Mouse (Mus musculus): ENCODE results near the gene Agfg1. TPM values are rescaled to one million over a fixed set of nuclear protein-coding genes. Genes with fewer than 3 reads are reported as not detected.
"Not testable (repeated sequence)": the region's sequence is repeated elsewhere in the genome, so short reads cannot be mapped to it uniquely, and the experiment has no call there.

Gene Agfg1
- total and polyA plus RNA-seq, 2 experiments from 2014 or later, result 20.2 to 101 TPM

DNA sequence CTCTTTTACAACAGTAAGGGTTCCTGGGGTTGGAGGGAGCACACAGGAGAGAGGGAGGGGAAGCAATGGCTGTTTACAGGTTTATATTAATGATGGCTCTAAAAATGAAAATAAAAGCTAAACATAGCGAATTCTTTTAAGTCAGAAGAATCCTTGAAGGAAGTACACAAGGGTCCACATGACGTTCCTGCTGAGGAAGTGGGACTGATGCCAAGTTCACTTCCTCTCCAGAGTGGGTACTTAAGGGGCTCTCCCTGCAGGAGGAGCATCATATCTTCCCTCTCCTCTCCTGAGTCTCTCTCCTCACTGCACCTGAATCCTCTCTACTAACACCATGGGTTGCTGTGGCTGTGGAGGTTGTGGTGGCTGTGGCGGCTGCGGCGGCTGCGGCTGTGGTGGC lies 85.4 kb downstream of the Agfg1 start, which contains the start of gene A030014E15Rik:
TSS of gene A030014E15Rik (plus strand) at position 268 of the 400 bp plus-strand sequence.
- Histone ChIP-seq H3K27me3 (ENCODE audit: insufficient read depth, low read length) (no peaks in the 10 kb centered on the region), H3K9me3 (ENCODE audit: low read length) (no peaks in the 10 kb centered on the region), H3K27ac (ENCODE audit: low read depth, low read length) (no peak within 1 kb of the TSS), H3K36me3 (ENCODE audit: insufficient read depth, low read length) (no peaks in the 10 kb centered on the region), H3K4me3 (ENCODE audit: low read depth, low read length) (no peak within 1 kb of the TSS), H3K9ac (replicated peaks; ENCODE audit: low read length, poor library complexity, severe bottlenecking) (no peak within 1 kb of the TSS), H3K4me2 (ENCODE audit: low read depth, low read length, poor library complexity, severe bottlenecking) (no peak within 1 kb of the TSS), H3K4me1 (ENCODE audit: insufficient read depth, low read length) (no peaks in the 10 kb centered on the region)
- DNase-seq (ENCODE audit: low spot score) (no peak), ATAC-seq (ENCODE audit: low FRiP score) (no peak)
- 83% methylated on average over 3 of the region's 6 CpGs for WGBS
- TF ChIP-seq CTCF (IDR thresholded peaks at IDR 0.05), result no peak

- H3K4me3 ChIP-seq (ENCODE audit: low read depth, low read length); DNase-seq (ENCODE audit: low spot score); H3K27ac ChIP-seq (ENCODE audit: low read depth, low read length); H3K9ac ChIP-seq (replicated peaks; ENCODE audit: low read length, poor library complexity, severe bottlenecking); H3K27me3 ChIP-seq (ENCODE audit: insufficient read depth, low read length); H3K4me1 ChIP-seq (ENCODE audit: insufficient read depth, low read length); ATAC-seq (ENCODE audit: low FRiP score); H3K36me3 ChIP-seq (ENCODE audit: insufficient read depth, low read length); H3K9me3 ChIP-seq (ENCODE audit: low read length); H3K4me2 ChIP-seq (ENCODE audit: low read depth, low read length, poor library complexity, severe bottlenecking): not testable (repeated sequence)
- 89% methylated on average over 1 of the region's 3 CpGs for WGBS
Observed at GRCm38 (mm10) chr1:82930558-82930957, 91.3 kb downstream of the Agfg1 start.

GRCm38 (mm10) chr1:82931326-82931725 lies 92.0 kb downstream of the Agfg1 start, which contains the start of gene Gm6217:
Gene Gm6217, minus strand, starts transcription at chr1:82931399.
- not testable (repeated sequence) for H3K4me3 ChIP-seq (ENCODE audit: low read depth, low read length); H3K9ac ChIP-seq (replicated peaks; ENCODE audit: low read length, poor library complexity, severe bottlenecking); H3K27ac ChIP-seq (ENCODE audit: low read depth, low read length); H3K27me3 ChIP-seq (ENCODE audit: insufficient read depth, low read length); H3K4me1 ChIP-seq (ENCODE audit: insufficient read depth, low read length); H3K36me3 ChIP-seq (ENCODE audit: insufficient read depth, low read length); H3K4me2 ChIP-seq (ENCODE audit: low read depth, low read length, poor library complexity, severe bottlenecking); H3K9me3 ChIP-seq (ENCODE audit: low read length); ATAC-seq (ENCODE audit: low FRiP score); DNase-seq (ENCODE audit: low spot score)
- WGBS, result no CpG with 5 or more reads among the region's 6 CpGs

DNA sequence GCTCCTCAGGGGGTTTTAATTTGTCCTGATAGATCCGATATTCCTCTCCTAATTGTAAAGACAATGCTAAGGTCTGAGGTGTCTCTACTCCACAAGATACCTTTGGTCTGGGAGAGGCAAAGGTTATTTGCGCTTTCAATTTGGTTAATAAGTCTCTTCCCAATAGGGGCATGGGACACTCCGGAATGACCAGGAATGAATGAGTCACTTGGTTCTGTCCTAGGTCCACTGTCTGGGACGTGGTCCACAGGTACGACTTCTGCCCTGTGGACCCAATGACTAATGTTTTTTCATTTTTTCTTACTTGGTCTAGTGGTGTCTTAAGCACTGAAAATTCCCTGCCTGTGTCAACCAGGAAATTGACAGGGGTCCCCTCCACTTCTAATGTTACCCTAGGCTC lies 99.4 kb downstream of the Agfg1 start:
- DNase-seq (ENCODE audit: low spot score), result no peak
- H3K4me2 ChIP-seq (ENCODE audit: low read depth, low read length, poor library complexity, severe bottlenecking), result no peak overlapping the region
- no peaks in the 10 kb centered on the region for H3K36me3 ChIP-seq (ENCODE audit: insufficient read depth, low read length)
- no peak overlapping the region for H3K27ac ChIP-seq (ENCODE audit: low read depth, low read length)
- ATAC-seq (ENCODE audit: low FRiP score), result no peak
- WGBS, result 96% methylated on average over 5 of the region's 5 CpGs
- no peak overlapping the region for H3K4me3 ChIP-seq (ENCODE audit: low read depth, low read length)
- H3K9me3 ChIP-seq (ENCODE audit: low read length), result no peaks in the 10 kb centered on the region
- no peak overlapping the region for H3K9ac ChIP-seq (replicated peaks; ENCODE audit: low read length, poor library complexity, severe bottlenecking)
- no peaks in the 10 kb centered on the region for H3K27me3 ChIP-seq (ENCODE audit: insufficient read depth, low read length)
- TF ChIP-seq CTCF (IDR thresholded peaks at IDR 0.05), result no peak
- no peaks in the 10 kb centered on the region for H3K4me1 ChIP-seq (ENCODE audit: insufficient read depth, low read length)

- not testable (repeated sequence) for ATAC-seq (ENCODE audit: low FRiP score); DNase-seq (ENCODE audit: low spot score); H3K9me3 ChIP-seq (ENCODE audit: low read length); H3K9ac ChIP-seq (replicated peaks; ENCODE audit: low read length, poor library complexity, severe bottlenecking); H3K4me2 ChIP-seq (ENCODE audit: low read depth, low read length, poor library complexity, severe bottlenecking); H3K27ac ChIP-seq (ENCODE audit: low read depth, low read length); H3K4me1 ChIP-seq (ENCODE audit: insufficient read depth, low read length); H3K4me3 ChIP-seq (ENCODE audit: low read depth, low read length); H3K36me3 ChIP-seq (ENCODE audit: insufficient read depth, low read length); H3K27me3 ChIP-seq (ENCODE audit: insufficient read depth, low read length)
- whole genome bisulfite sequencing, result 88% methylated on average over 1 of the region's 2 CpGs
Observed at GRCm38 (mm10) chr1:82942505-82942904, 103.2 kb downstream of the Agfg1 start.

DNA sequence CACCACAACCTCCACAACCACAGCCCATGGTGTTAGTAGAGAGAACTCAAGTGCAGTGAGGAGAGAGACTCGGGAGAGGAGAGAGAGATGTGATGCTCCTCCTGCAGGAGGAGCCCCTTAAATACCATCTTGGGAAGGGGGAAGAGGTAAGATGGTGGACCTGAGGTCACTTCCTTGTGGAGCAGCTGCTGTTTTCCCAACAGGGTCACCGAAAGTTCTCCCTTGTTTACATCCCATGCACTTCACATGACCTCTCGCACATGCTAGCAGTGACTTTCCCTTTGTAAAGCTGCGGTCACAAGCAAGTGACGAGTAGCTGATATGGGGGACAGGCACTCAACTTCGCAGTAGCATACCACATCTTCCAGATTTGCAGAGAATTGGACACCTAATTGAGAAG lies 104.0 kb downstream of the Agfg1 start, which contains the start of gene A030003K21Rik:
TSS of gene A030003K21Rik (minus strand) at position 94 of the 400 bp plus-strand sequence.
- WGBS, result no CpG with 5 or more reads among the region's 6 CpGs

DNA sequence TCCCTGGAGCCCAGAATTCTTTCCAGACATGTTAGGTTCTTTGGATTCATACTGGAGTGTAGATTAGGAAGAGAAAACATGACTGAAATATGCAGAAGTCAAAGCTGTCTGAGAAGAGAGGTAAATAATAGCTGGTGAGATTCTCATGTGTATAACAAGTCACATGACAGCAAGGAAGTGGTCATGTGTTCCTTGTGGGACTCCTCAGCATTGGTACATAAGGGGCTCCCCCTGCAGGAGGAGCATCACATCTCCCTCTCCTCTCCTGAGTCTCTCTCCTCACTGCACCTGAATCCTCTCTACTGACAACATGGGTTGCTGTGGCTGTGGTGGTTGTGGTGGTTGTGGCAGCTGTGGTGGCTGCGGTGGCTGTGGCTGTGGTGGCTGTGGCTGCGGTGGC lies 106.7 kb downstream of the Agfg1 start:
- 100% methylated on average over 2 of the region's 2 CpGs for WGBS
- not testable (repeated sequence) for H3K27ac ChIP-seq (ENCODE audit: low read depth, low read length); H3K27me3 ChIP-seq (ENCODE audit: insufficient read depth, low read length); ATAC-seq (ENCODE audit: low FRiP score); H3K4me3 ChIP-seq (ENCODE audit: low read depth, low read length); H3K36me3 ChIP-seq (ENCODE audit: insufficient read depth, low read length); H3K9me3 ChIP-seq (ENCODE audit: low read length); DNase-seq (ENCODE audit: low spot score); H3K4me2 ChIP-seq (ENCODE audit: low read depth, low read length, poor library complexity, severe bottlenecking); H3K4me1 ChIP-seq (ENCODE audit: insufficient read depth, low read length); H3K9ac ChIP-seq (replicated peaks; ENCODE audit: low read length, poor library complexity, severe bottlenecking)

More for the DNA sequence above, 104.0 kb downstream of the Agfg1 start, which contains the start of gene A030003K21Rik:
- H3K36me3 ChIP-seq (ENCODE audit: insufficient read depth, low read length); ATAC-seq (ENCODE audit: low FRiP score); H3K27me3 ChIP-seq (ENCODE audit: insufficient read depth, low read length); DNase-seq (ENCODE audit: low spot score); H3K4me2 ChIP-seq (ENCODE audit: low read depth, low read length, poor library complexity, severe bottlenecking); H3K4me3 ChIP-seq (ENCODE audit: low read depth, low read length); H3K4me1 ChIP-seq (ENCODE audit: insufficient read depth, low read length); H3K9ac ChIP-seq (replicated peaks; ENCODE audit: low read length, poor library complexity, severe bottlenecking); H3K9me3 ChIP-seq (ENCODE audit: low read length); H3K27ac ChIP-seq (ENCODE audit: low read depth, low read length): not testable (repeated sequence)

All from midbrain, postnatal 0 days (tissue).